Mouse (Mus musculus): ENCODE measurements around the gene Aadacl4. TPM values are rescaled to one million over a fixed set of nuclear protein-coding genes. Genes with fewer than 3 reads are reported as not detected.
"Not testable (repeated sequence)": the region's sequence is repeated elsewhere in the genome, so short reads cannot be mapped to it uniquely, and the experiment has no call there.

Aadacl4 gene
- not detected for total RNA-seq (2021)
- long read RNA-seq, experiment 1: 0 reads
- long read RNA-seq, experiment 2: 0 reads

DNA sequence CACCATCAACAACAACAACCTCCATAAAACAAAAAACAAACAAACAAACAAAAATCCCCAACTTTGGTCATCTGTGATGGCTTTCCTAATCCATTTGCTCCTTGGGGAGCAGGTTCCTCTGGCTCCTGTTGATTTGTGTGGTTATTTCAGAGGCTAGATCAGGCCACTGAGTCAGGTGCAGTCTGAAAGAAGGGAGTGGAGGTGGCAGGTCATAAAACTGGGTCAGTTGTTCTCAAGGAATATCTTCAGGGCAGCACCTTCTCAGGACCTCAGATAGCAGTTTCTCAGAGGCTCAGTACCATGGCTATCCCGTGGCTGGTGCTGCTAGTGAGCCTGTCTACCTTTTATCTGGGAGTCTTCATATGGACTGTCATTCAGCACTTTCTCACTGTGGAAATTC, at the start of gene Aadacl4:
Gene Aadacl4 (plus strand): TSS at position 301 of the 400 bp plus-strand sequence.
- no peak for DNase-seq (ENCODE audit: low spot score in 2 of 2)

- no peak for DNase-seq (ENCODE audit: low spot score in 2 of 2)
These were observed 48.5 kb upstream of the Aadacl4 start, which contains the start of gene Gm13124 for GRCm38 (mm10) chr4:144565034-144565433. Gene Gm13124, minus strand, starts transcription at chr4:144565134.

- no peak for DNase-seq (ENCODE audit: low spot score in 2 of 2)
These were observed 45.8 kb upstream of the Aadacl4 start for GRCm38 (mm10) chr4:144567752-144568151.

DNA sequence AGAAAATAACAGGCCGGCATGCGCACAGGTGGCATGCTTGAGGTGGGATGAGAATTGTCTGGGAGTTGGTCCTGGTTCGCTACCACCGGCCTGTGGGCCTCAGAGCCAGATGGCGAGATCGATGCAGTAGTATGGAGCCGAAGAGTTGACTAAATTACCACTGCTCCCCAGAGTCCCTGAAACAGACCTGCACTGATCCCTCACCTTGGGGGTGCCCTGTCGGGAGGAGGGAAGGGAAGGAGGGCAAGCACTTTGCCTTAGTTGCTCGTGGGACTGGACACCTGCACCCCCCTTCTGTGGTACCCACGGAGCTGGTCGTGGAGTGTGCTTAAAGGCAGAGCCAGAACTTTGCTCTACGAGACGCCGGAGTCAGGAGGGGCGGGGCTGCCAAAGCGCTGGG, 27.3 kb upstream of the Aadacl4 start:
- not testable (repeated sequence) for DNase-seq (ENCODE audit: low spot score in 2 of 2)

- no peak for DNase-seq (ENCODE audit: low spot score in 2 of 2)
These were observed 20.7 kb upstream of the Aadacl4 start for GRCm38 (mm10) chr4:144592790-144593189.

GRCm38 (mm10) chr4:144614586-144614985, 1.1 kb downstream of the Aadacl4 start:
- DNase-seq (ENCODE audit: low spot score in 2 of 2): no peak

- DNase-seq (ENCODE audit: low spot score in 2 of 2): no peak
These were observed 24.8 kb downstream of the Aadacl4 start for GRCm38 (mm10) chr4:144638263-144638662.

Other genes with a start within 250 kb of the Aadacl4 start
- not detected for gene Pramef20, start 235.8 kb upstream of the Aadacl4 start, total RNA-seq (2021)
- under 1 TPM in 1 of 2 experiments, not detected in 1; 0.34 TPM for gene Pramef12, start 205.2 kb upstream of the Aadacl4 start, total RNA-seq (2021)
- gene 1700012P22Rik, start 174.9 kb upstream of the Aadacl4 start, total RNA-seq (2021): not detected
- not detected for gene Gm9944, start 160.4 kb upstream of the Aadacl4 start, total RNA-seq (2021)
- gene Aadacl3, start 150.0 kb upstream of the Aadacl4 start, total RNA-seq (2021): not detected
- gene 9430007A20Rik, start 93.9 kb upstream of the Aadacl4 start, total RNA-seq (2021): not detected
- gene Gm13124, start 48.6 kb upstream of the Aadacl4 start, total RNA-seq (2021): not detected
- gene Gm436, start 72.7 kb downstream of the Aadacl4 start, total RNA-seq (2021): not detected
- gene Gm13178, start 107.7 kb downstream of the Aadacl4 start, total RNA-seq (2021): under 1 TPM in 1 of 2 experiments, not detected in 1; 0.42 TPM
- not detected for gene Gm438, start 172.9 kb downstream of the Aadacl4 start, total RNA-seq (2021)

Measured in adrenal gland, postnatal 4 days (tissue).